Mouse (Mus musculus) lung, postnatal 14 days (tissue): ENCODE data around the gene Dedd2.

Experiments
- DNase-seq: peaks from one replicate; pipeline ENCODE4 v3.0.0; 2021

Dedd2 gene

GRCm38 (mm10) chr7:25217653-25218395, 2.6 kb downstream of the Dedd2 start:
- no peak for DNase-seq

GRCm38 (mm10) chr7:25214172-25214571, 6.2 kb downstream of the Dedd2 start:
- no peak for DNase-seq

- DNase-seq = no peak
Observed at GRCm38 (mm10) chr7:25213099-25213498, 7.3 kb downstream of the Dedd2 start.

- no peak for DNase-seq
Observed at GRCm38 (mm10) chr7:25210482-25210881, 9.9 kb downstream of the Dedd2 start.

GRCm38 (mm10) chr7:25209161-25209622, 11.2 kb downstream of the Dedd2 start:
- no peak for DNase-seq

- DNase-seq = peak; percentile 31
Observed at GRCm38 (mm10) chr7:25206094-25206830, 14.2 kb downstream of the Dedd2 start.

GRCm38 (mm10) chr7:25205355-25206093, 14.9 kb downstream of the Dedd2 start:
- DNase-seq = peak; percentile 33

GRCm38 (mm10) chr7:25203624-25204023, 16.8 kb downstream of the Dedd2 start:
- DNase-seq = no peak

- DNase-seq = peak; percentile 63
Observed at GRCm38 (mm10) chr7:25197384-25198018, 22.9 kb downstream of the Dedd2 start.

GRCm38 (mm10) chr7:25196107-25196506, 24.3 kb downstream of the Dedd2 start:
- DNase-seq = no peak

GRCm38 (mm10) chr7:25195148-25195547, 25.3 kb downstream of the Dedd2 start:
- no peak for DNase-seq

GRCm38 (mm10) chr7:25192110-25192509, 28.3 kb downstream of the Dedd2 start:
- no peak for DNase-seq

GRCm38 (mm10) chr7:25190806-25191205, 29.6 kb downstream of the Dedd2 start:
- no peak for DNase-seq

- DNase-seq = peak; percentile 87
Observed at GRCm38 (mm10) chr7:25187662-25188650, 32.5 kb downstream of the Dedd2 start.

GRCm38 (mm10) chr7:25184091-25184490, 36.3 kb downstream of the Dedd2 start:
- DNase-seq = no peak

GRCm38 (mm10) chr7:25181814-25182213, 38.6 kb downstream of the Dedd2 start:
- no peak for DNase-seq

GRCm38 (mm10) chr7:25181331-25181790, 39.1 kb downstream of the Dedd2 start:
- DNase-seq = peak; percentile 27

GRCm38 (mm10) chr7:25180512-25180911, 39.9 kb downstream of the Dedd2 start:
- DNase-seq = no peak

- peak; percentile 66 for DNase-seq
Observed at GRCm38 (mm10) chr7:25179606-25180161, 40.7 kb downstream of the Dedd2 start, which contains the start of gene Pou2f2. TSS of gene Pou2f2 (minus strand) at chr7:25179726.

GRCm38 (mm10) chr7:25178787-25179605, 41.4 kb downstream of the Dedd2 start:
- DNase-seq = peak; percentile 6
